Mouse (Mus musculus) embryo, embryonic 9.5 days (tissue): Measurements from ENCODE around the gene Cabp1.
A peak's percentile ranks its signal among the peaks of the same experiment; 100 is the strongest.
"Not testable (repeated sequence)": the region's sequence is repeated elsewhere in the genome, so short reads cannot be mapped to it uniquely, and the experiment has no call there.

ENCODE experiments used
- DNase-seq: peaks from one replicate; pipeline ENCODE4 v3.0.0-alpha.2; 2017; ENCODE audit errors: extremely low spot score

Cabp1 gene

DNA sequence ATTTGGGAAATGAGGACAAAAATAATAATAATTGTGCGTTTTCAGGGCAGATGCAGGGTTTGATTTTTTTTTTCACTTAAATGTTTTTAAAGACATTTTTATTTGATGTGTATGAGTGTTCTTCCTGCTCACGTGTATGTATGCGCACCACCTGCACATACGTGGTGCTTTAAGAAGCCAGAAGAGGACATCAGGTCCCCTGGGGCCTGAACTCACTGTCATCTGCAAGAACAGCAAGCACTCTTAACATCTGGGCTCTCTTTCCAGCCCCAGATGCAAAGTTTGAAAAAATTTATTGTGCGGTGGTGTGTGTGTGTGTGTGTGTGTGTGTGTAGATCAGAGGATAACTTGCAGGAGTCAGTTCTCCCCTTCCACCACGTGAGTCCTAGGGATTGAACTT, 16.3 kb downstream of the Cabp1 start:
- no peak for DNase-seq

DNA sequence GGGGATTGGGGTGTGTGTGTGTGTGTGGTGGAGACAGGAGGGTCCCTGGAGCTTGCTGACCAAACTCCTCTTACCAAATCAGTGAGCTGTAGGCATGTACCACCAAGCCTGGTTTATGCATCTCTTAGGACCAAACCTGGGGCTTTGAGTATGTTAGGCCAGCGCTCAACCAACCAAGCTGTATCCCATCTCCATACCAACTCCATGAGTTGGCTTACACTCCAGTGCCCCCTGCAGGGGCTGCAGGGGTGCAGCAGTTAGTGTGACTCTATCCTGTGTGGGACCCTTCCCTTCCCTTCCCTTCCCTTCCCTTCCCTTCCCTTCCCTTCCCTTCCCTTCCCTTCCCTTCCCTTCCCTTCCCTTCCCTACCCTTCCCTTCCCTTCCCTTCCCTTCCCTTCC, 19.6 kb downstream of the Cabp1 start:
- no peak for DNase-seq

DNA sequence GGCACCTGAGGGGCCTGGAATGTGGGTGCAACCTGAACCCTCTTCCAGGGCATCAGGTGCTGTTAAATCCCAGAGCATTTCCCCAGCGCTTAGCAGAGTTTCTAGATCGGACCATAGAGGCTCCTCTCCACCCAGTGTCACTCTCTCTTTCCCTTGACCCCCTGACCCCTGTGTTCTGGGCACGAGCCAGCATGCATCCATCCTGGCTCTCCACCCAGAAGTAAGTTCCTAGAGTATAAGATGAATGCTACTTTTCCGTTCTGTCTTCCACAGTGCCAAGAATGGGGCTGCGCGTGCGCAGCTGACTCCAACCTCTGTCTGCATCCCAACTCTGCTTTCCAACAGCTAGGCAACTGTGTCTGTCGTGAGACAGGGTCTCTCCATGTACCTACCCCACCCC, 24.0 kb downstream of the Cabp1 start:
- no peak for DNase-seq

DNA sequence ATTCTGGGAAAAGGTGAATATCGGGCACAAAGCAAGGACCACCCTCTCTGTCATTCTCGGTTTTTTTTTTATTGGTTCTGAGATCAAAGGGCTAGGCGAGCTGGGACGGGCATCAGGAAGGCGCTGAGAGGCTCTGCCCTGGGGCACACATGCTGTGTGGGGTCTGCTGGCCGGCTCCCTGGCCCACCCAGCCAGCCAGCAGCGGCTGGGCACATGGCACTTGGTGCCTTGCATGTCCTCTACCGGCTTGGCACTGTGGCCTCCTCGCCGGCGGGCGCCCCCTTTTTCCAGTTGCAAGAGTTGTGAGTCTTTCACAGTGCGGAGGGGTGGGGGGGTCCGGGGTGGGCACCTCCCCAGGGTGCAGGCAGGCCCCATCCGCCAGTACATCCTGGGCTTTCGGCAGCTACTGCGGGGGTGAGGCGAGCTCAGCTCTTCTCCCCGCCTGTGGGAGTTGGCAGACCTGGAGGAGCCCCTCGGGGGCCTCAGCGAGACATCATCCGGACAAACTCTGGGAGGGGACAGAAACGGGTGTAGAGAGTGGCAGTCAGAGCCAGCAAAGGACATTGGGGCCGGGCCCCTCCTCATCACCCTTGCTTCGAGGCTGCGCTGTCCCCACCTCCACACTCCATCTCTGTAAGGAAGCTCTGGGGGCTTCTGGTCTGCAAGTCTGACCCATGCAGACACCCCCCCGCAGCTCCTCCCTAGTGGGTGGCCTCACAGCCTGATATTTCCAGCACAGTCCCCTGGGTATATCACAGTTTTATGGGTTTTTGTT, 25.4 kb downstream of the Cabp1 start:
- no peak for DNase-seq

DNA sequence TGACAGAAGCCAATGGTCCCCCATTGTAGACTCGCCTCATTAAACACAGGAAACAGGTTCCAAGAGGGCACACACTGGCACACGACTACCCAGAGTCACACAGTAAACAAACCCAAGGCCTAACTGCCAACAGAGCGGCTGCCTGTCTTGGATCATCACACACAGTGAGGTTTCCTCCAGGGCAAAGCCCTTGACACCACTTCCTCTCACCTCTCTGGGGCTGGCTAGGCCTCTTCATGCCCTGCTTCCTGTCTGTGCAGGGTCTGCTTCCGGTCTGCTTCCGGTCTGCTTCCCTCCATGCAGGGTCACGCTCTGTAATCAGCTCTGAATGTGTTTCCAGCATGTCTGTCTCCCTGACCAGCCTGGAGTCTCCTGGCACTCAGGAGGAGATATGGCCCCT, 26.8 kb downstream of the Cabp1 start:
- DNase-seq: no peak

DNA sequence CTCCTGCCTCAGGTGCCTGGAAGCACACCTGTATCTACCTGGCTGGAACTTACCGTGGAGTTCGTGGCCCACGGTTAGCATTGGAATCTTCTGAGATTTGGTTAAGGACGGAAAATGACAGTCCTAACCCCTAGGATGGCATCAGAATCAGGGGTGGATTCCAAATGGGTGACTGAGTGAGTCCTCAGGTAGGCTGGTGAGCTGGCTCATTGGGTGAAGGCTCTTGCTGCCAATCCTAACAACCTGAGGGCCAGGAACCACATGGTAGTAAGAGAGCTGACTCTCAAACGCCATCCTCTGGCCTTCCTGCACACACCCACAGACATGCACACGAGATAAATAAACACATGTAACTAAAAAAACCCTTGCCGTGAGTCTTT, 27.4 kb downstream of the Cabp1 start:
- DNase-seq: no peak

DNA sequence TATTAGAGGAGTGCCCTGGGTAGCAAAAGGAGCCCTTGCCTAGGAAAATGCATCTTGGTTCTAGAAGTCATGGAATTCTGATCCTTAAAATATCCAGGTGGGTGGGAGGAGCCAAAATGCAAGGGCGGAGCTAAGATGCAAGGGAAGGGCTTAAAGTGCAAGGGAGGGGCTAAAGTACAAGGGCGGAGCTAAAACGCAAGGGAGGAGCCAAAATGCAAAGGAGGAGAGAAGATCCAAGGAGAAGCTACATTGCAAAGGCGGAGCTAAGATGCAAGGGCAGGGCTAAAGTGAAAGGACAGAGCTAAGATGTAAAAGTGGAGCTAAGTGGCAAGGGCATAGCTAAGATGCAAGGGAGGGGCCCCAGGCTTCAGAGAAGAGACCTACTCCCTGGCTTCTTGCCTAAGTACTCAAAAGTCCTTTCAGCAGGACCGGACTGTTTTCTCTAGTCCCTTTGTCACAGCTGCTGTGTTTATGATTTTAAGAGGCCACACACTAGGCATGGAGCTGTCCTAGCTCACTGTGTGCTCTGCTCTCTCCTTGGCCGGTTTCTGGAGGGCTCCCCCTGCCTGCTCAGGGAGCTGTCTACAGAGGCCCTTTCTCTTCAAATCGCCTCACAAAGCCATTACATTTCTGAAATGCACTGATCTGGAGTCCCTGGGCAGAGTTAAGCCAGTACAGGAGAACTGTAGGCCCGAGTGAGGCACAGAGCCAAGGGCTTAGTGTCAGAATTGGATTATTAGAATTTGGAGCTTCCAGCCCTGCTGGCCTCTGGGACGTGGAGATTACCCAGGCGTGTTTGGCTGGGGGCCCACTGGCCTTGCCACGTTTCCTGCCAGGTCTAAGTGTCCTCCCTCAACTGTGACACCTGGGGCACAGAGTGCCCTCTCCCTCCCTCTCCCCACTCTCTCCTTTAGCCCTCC, 28.0 kb downstream of the Cabp1 start:
- DNase-seq: no peak

DNA sequence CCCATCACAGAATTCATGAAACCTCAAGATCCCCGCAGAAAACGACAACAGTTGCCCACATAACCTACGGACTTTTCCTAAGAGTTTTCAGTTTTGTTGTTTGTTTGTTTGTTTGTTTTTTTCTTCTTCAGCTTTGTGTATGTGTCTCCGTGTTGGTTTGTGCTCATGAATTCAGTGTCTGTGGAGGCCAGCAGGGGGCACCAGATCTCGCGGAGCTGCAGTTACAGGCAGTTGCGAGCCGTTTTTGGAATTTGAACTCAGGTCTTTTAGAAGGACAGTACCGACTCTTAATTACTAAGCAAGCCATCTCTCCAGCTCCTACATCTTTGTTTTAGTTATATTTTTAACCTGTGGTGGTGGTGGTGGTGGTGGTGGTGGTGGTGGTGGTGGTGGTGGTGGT, 28.8 kb downstream of the Cabp1 start:
- no peak for DNase-seq

DNA sequence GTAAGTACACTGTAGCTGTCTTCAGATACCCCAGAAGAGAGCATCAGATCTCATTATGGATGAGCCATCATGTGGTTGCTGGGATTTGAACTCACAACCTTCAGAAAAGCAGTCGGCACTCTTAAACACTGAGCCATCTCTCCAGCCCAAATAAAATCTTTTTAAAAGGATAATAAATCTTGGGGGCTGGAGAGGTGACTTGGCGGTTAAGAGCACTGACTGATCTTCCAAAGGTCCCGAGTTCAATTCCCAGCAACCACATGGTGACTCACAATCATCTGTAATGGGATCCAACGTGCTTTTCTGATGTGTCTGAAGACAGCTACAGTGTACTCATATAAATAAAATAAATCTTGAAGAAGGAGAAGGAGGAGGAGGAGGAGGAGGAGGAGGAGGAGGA, 29.7 kb downstream of the Cabp1 start:
- DNase-seq: not testable (repeated sequence)

DNA sequence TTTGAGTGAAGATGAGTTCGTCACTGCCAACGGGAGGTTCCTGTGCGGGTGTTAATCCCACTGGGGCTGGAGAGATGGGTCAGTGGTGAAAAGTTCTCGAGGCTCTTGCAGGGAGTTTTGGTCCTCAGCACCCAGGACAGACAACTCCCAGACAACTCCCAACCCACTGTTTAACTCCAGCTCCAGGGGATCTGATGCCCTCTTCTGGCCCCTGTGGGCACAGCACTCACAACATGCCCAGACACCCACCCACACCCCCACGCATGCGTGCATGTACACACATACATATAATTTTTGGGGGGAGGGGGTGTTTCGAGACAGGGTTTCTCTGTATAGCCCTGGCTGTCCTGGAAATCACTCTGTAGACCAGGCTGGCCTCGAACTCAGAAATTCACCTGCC, 30.6 kb downstream of the Cabp1 start:
- DNase-seq: peak; percentile 53

DNA sequence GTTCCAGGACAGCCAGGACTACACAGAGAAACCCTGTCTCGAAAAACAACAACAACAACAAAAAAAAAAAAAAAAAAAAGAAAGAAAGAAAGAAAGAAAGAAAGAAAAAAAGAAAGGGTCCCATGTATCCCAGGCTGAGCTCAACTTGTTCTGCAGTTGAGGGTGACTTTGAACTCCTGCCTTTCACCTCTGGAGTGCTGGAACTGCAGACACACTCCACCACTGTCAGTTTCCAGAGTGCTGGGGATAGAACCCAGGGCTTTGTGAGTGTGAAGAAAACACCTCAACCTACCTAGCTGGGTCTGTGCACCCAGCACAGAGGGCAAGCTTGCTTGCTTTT, 32.3 kb downstream of the Cabp1 start:
- not testable (repeated sequence) for DNase-seq

DNA sequence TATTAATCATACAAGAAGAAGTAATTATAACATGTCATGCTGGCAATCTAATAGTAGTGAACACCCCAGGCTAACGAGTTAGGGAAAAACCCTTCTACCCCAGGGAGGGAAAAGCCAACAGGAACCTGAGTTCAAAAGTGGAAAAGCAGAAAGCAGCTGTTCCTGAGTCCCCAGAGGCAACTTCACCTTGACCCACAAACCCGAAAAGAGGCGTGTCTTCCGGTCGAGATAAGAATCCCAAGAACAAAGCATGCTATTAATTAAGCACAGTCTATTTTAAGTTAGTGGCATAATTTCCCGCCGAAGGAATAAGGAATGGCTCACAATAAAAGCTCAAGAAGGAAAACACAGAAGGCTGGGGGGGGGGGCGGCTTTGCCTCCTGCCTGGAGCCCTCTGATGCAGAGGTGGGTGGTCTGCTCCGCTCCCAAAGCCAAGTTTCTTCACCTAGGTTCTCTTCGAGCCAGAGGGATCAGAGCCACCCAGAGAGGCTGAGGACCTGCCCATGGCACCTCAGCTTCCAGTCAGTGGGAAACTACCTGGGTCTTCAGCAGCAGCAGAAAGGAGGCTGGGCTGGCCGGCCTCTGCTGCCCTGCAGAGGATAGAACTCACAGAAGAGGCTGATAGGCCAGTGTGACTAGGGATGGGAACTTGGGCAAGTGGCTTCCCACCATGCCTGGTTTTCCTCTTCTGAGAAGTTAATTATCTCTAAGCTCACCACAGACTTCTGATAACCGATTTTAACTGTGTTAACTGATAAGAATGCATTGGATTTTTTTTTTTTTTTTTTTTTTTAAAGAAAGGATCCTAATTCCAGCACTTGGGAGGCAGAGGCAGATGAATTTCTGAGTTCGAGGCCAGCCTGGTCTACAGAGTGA, 32.9 kb downstream of the Cabp1 start:
- DNase-seq: no peak

DNA sequence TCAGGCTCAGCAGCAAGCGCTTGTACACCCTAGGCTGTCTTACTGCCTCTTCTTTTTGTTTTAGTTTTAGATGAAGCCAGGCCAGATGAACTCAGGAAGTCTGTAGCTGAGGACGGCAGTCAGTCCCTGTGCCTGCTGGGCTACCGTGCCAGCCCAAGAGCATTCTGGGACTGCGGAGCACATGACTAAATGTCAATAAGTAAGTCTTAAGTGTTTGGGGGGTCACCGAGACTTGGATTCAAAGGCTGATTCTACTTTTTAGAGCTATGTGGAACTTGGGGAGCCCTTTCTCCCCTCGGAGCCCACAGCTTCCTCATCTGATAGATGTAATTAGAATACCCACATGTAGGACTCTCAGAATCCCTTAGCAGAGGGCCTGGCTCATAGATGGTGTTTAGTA, 33.5 kb downstream of the Cabp1 start:
- DNase-seq: no peak

DNA sequence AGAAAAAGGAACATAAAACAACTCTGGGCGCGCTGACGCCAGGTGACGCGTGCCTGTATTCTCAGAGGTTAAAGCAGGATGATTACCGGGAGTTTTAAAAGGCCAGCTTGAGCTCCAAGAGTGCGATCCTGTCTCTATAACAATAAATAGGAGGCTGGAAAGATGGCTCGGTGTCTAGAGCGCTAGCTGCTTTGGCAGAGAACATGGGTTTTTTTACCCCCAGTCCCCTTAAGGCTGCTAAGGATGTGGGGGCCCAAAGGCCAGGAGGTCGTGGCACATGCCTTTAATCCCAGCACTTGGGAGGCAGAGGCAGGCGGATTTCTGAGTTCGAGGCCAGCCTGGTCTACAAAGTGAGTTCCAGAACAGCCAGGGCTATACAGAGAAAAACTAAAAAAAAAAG, 35.0 kb downstream of the Cabp1 start:
- no peak for DNase-seq

DNA sequence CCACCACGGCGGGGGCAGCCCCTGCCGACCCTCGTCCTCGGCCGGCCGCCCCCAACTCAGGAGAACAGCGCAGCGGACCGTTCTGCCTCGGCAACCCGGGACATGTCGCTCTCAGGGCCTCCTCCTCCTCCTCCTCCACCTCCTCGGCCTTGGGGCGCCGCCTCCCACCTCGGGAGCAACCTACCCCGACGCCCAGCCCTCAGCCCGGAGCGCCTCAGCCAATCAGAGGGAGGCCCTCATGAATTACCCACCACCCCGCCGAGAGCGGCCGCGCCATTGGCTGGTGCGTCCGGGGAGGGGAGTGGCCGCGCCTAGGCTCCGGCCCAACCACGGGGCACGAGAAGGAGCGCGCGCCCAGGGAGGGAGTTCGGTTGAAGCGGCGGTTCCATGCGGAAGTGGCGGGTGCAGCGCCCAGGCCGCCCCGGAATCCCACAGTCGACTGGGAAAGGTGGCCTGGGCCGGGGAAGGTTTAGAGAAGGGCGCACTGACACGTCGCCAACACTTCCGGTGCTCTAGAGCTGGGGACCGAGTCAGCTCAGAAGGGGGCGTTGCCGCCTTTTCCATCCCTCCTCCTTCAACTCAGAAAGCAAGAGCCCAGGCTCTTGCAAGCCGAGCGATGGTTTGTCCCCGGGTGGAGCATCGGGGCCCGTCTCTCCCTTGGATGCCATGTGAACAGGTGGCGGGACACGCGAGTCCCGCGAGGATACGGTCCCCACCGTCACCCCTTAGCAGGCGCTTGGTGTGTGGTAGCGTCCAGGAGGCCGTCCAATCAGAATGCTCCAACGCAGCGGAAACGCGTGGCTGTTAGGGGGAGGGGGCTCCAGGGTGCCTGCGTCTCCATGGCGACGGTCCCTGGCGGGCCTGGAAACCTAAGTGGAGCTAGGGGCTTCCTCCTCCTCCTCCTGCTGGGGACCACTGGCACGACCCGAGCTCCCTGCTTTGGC, 35.9 kb downstream of the Cabp1 start, which contains the start of gene Mlec:
Gene Mlec (minus strand): TSS at position 140 of the 944 bp plus-strand sequence.
- DNase-seq: peak; percentile 99

DNA sequence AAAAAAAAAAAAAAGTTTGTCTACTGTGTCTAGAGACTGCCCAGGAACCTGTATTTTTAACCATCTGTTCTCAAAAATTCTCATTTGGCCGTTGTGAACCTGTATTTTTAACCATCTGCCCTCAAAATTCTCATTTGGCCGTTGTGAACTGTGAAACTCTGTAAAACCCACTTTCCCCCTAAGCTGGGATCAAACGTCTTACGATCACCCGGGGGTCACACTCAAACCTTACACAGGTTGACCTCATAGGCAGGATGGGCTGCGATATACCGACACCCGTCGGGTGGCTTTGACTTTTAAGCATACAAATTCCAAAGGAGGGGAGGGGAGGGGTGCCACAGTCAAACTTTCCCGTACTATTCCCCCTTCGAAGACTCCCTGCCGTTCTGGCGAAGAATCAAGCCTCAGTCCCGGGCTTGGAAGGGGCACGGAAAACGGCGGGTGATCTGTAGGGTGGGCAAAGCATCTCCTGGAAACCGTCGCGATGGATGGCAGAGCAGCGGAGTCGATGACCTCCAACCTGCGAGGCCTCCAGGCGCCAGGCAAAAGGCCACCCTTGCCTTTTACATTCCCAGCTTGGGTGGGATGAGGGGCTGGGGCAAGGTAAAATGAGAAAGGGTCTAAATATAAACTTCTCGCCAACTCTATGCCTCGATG, 37.1 kb downstream of the Cabp1 start:
- peak; percentile 49 for DNase-seq

DNA sequence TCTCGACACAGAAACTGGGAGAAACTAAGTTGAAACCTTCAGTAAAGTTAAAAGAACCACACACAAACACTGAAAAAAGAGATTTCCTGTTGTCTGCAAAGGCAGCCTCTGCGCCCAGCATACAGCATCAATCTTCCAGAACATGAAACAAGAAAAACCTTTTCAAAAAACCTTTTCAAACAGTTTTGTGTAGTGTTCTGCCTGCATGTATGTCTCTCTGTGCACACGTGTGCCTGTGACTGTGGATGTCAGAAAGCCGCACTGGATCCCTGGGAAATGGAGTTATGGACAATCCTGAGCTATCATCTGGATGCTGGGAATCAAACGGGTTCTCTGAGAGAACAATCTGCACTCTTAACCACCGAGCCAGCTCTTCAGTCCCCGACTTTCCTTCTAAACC, 37.8 kb downstream of the Cabp1 start:
- no peak for DNase-seq

DNA sequence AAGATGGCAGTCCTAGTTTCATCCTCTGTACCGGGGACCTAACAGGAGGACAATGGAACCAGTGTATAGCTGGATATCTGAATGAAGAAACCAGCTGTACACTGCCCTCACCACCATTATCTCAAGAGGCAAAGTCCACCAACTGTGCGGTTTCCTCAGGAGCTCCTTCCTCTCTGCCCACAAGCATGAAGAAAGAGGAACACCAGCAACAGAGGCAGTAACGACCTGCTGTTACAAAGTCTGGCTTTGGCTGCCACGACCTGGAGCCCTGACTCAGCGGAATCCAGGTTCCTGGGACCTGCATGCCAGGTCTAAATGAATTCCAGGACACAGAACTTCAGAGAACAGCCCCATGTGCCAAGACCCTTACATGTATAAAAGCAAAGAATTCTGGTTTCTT, 38.4 kb downstream of the Cabp1 start:
- DNase-seq: no peak

DNA sequence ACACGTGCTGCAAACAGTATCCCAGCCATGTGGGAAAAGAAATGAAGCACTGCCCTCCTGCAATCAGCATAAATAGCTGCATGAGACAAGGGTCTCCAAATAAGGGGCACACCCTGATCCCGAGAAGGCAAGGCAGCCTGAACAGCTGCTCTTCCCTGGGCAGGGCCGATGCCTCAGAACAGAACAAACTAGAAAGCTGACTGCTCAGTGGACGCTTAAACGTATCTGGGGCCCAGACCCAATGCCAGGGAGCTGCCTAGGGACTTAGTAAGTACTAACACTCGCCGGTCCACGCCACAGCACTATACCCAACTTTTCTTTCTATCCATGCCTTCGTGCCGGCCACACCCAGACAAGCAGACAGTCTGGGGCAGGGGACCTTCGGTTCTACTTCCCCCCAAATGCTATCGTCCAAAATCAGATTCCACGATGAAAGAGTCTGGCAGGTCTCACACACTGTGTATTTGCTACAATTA, 39.0 kb downstream of the Cabp1 start:
- DNase-seq: no peak
